Mouse (Mus musculus) embryo, embryonic 10 days (tissue): ENCODE measurements around the gene Rora.

Source experiments
- DNase-seq: peaks from one replicate; pipeline ENCODE4 v3.0.0-alpha.2; 2015; ENCODE audit warnings: low spot score

The Rora gene

DNA sequence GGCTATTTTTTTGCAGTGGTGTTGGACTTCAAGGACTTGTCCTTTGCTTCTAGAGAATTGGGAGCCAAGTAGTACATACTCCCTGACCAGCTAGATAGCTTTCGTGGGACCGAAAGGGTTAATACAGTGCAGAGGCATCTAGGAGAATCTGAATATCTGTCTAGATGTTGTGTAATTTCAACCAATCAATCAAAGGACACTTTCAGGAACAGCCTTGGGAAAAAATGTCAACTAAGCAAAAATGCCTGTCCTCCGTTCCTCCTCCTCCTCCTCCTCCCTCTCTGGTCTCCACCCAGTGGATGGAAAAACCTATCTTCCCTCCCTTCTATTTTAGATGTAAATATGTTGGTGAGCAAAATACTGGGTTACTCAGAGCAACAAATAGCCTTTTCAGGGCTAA, 304.2 kb downstream of the Rora start:
- DNase-seq: no peak

DNA sequence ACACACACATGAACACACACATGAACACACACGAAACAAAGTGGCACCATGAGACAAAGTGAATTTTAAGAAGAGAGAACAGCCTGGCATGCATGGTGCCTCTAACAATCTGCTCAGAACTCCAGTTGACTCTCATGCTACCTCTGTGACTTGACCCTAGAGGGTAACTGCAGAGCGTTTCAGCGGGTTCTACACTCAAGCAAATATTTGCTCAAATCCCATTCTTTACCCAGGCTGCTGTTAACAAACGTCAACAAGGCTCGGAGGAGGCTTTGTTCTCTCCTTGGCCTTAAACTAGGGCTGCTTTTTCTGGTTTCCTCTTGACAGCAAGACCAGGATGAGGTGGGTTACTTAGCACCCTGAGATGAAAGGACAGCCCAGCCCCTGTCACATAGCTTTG, 305.3 kb downstream of the Rora start:
- no peak for DNase-seq

DNA sequence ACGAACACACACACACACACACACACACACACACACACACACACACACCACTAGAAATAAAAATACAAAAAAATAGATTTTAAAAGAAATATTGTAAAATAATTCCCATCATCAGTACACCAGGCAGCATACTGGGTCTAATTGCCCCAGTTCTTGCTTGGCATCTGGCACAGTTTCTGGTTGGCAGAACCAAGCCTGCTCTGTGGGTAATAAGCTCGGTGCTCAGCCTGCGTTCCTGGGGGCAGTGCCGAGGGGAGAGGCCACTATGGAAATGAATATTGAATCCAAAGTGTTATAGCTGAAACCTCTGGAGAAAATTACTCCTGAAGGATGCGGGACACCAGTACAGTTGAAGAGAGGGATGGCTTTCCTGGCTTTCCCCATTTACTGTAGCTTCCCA, 310.3 kb downstream of the Rora start:
- DNase-seq: no peak

DNA sequence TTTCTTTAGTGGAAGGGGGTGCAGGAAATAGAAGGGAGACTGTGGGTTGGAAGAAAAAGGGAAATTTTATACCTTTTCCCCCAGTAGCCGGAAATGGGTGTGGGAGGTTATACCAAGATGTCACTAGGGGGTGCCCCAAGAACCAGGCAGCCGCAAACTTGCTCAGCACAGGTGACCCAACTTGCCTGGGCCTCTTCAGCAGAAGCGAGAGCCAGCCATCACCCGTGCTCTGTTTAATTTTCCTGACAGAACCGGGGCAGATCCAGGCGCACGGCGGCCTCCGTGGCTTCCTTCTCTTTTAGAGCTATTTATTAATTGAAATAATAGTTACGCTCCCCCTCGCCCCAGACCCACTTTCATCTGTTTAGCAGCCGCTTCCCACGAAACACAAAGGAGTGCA, 313.0 kb downstream of the Rora start:
- DNase-seq: peak; percentile 46

DNA sequence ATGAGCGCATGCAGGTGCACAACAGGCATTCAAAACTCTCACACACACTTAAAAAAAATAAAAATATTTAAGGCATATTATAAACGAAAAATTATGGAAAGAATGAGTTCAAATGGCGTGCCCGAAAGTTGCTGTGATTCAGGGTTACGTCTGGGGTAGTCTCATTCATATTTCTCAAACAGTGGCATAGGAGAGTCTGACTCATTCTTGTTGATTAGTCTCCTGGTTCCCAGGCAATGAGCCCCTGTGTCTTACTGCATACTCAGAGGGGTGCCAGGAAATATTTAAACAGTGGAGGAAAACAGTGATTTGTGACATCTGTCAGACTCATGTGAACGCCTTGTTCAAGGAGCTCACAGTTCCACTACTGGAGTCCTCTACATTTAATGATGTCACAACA, 316.5 kb downstream of the Rora start:
- no peak for DNase-seq

DNA sequence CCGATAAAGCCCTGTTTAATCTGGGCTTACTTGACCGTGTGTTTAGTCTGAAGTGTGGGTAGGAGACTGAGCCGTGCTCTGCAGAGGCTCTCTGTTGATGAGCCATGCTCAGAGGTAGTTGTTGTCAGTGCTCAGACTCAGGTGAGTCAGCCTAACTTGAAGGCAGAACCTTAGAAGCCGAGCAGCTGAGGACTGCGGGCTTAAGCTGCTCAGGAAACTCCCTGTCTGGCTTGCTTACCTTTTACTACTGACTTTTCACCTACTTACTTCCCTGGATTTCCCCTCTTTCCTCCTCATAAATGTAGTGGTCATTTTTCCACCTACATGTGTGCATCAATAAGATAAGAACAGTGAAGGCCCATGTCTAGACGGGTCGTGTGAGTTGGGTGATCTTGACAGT, 318.7 kb downstream of the Rora start:
- DNase-seq: no peak

DNA sequence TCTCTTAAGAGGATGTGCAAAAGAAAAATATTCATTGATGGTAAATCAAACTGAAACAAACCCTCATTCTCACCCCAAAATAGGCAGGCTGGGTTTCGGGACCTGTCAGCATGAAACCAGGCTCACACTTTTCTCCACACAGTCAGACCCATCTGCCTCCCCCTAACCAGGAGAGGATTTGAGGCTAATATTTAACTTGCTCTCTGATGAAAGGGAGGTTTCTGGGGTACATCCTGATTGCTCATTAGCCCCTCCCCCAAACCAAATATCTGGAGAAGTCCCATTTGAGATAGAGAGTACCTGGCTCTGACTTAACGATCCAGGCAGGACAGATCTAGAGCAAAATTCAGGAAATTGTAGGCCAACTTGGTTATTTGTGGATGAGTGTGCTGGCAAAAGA, 320.9 kb downstream of the Rora start:
- no peak for DNase-seq

DNA sequence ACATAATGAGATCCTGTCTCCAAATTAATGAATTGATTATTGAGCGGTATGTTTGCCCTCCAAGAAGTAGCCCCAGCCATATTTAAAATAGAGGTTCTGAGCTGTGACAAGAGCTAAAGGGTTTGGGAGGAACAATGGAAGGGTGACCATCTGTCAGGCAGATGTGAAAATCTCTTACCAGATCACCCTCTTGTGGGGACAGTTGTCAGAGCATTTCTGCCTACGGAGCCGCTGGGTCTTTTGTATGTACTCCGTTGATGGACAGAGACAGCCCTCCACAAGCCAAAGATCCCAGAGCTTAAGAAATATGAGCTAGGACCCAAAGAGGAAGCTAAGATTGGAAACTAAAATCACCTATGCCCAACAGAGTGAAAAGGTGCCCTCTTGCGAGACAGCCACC, 322.6 kb downstream of the Rora start:
- peak; percentile 57 for DNase-seq

DNA sequence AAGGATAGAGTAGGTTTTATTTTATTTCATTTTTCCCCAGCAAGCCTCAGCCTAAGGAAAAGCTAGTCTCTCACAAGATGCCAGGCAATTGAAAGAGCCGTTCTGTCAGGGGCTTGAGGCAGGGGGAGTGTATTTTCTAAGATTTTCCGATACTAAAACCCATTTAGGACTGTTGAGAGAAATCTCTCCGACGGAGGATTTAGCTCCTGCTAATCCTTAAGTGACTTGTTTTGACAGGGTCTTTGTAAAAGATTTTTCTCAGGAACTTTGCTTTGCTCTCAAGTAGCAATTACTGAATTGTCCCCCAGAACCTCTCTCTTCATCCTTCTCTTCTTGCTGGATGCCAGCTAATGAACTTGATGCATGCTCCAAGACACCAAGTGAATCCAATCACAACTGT, 323.3 kb downstream of the Rora start:
- DNase-seq: no peak

DNA sequence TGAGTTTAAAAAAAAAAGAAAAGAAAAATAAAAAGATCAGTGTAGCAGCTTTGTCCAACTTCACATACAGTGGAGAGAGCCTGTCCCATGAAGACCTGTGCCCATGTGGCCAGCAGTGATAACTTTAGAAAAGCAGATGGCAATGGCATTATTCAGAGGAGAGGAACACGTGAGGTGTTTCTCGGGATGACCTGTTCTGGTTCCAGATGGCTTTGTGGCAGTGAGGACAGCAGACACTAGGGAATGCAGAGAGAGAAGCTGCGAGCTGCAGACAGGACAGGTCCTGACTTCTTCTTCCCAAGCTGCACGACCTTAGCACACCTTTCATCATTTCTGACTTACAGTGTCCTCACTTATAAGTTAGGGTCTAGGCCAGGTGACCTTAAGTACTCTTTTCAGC, 325.1 kb downstream of the Rora start:
- DNase-seq: no peak

DNA sequence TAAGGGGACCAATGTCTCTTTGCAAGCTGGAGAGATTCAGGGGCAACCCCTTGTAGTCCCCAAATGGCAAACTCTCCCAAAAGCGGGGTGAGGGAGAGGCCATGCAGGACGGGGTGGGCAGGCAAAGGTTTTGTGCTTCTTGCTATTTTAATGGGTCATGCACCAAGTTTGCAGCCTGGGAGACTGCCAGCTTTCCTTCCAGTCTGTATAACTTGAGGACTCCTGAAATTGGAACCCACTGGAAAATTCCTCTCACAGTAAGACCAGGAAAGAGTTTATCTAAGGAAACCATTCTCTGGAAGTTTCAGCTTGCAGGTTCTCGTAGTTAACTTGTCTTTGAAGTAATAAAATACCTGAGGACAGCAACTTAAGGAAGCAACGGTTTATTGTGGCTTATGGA, 326.5 kb downstream of the Rora start:
- DNase-seq: no peak

DNA sequence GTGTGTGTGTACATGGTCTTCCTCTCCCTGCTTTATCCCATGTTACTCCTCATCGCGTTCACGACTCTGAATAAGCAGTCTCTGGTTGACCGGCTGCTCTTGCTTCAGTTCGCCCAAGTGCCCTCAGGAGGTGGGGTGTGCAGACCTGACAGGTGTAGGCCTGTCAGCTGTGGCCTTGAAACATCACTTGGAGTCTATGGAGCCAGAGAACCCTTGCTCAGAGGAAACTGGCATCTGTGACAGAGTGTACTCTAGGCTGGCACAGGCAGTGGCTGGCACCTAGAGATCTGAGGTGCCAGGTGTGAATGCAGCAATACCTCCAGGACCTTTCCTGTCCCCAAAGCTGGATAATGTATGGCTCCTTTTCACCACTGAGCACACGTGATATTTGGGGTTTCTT, 331.5 kb downstream of the Rora start:
- DNase-seq: no peak

DNA sequence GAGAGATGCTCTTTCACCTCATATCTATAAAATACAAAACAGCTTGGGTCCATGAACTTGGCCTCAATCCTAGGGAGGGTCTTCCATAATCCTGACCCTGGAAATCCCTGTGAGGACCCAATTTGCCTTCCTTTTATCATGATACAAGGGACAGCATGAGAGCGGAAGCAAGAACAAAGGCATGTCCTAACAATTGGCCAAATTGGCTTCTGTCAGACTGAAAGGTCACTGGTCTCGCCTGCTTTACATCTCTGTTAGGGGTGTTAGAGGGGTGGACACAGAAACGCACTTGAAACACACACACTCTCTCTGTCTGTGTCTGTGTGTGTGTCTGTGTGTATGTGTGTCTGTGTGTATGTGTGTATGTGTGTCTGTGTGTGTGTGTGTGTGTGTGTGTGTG, 332.2 kb downstream of the Rora start:
- DNase-seq: peak; percentile 41

DNA sequence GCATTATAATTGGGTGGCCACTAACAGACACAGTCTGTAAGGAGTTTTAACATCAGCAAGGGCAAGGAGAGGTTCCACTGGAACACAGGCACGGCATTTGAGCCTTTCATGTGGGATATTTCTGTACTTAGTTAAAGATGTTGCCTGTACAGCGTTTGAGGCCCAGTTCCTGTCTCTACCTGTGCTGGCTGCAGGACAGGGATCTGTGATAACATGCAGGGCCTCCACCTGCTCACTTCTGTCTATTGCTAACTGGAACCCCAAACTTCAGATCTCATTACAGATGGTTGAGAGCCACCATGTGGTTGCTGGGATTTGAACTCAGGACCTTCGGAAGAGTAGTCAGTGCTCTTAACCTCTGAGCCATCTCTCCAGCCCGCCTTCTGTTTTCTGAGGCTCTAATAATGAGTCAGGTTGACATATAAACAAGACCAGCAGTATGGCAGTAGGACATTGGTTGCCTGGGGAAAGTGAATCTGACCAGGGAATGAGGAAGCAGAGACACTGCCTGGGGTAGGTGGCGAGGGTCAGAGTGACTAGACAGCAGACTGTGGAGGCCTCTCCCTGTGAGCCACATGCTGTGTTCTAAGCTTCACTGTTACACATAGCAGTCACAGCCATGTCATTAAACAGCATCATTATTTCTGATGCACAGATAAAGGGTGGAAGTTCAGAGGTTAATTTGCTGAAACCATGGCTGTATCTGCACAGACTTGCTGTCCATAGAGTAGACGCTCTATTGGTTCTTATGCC, 333.9 kb downstream of the Rora start:
- no peak for DNase-seq

DNA sequence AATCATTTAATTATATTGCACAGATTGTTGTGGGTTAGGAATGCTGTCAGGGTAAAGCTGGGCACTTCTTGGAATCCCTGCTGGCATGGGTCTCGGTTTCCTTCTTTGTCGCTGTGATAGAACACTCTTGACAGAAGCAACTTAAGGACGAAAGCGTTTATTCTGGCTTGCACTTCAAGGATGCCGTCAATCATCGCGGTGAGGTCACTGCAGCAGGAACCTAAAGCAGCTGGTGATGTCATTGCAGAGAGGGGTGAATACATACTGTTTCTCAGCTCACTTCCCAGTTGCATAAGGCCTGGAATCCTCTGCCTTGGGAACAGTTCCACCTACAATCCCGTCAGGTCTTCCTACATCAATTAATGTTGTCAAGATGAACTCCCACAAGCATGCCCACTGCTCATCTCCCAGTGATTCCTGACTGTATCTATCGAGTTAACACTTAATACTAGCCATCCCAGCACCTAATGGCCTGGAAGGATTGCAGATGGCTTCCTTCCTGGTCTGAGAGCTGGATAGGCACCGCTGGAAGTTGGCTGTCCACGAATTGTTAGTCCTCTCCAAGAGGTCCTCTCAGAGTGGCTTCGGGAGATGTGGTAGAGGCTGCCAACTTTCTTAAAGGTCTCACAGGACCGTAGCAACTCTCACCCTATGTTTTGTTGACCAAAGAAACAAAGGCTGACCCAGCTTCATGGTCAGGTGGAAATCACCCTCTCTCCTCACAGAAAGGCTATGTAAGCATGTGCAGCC, 334.8 kb downstream of the Rora start:
- no peak for DNase-seq

DNA sequence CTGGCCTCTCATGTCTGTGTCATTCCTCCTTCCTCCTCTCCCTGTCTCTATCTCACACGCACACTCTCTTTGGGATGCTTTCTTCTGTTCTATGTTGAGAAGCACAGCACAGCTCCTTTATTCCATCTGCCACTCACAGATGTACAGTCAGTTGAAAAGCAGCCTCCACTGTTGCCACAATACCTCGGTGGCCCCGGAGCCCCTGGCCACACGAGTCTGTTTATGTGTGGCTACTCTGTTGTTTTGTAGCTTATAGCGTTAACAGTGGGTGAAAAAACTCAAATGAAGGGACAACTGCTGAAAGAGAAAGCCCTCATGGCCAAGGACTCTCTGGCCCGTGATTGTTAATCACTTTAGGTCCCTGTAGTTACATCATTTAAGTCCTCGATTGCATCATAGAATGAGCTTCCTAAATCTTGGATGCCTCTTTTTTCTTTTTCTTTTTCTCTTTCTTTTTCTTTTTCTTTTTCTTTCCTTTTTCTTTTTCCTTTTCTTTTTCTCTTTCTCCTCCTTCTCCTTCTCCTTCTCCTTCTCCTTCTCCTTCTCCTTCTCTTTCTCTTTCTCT, 336.4 kb downstream of the Rora start:
- no peak for DNase-seq

DNA sequence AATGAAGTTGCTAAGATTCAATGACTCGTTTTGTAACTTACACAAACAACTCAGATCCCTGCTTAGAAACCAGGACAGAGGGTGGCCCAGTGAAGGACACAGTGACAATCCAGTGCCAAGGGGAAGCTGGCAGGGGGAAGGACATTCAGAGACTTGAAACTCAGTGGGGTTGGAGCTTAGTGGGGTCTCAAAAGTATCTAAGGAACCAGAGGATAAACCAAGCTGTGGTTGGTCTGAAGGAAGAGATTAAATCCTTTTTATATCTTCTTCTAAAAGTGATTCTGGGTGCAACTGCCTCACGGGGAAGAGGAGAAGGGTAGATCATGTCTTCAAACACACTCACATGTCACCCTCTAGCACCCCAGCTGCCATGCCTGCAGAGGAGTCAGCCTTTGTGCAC, 340.3 kb downstream of the Rora start:
- DNase-seq: no peak

DNA sequence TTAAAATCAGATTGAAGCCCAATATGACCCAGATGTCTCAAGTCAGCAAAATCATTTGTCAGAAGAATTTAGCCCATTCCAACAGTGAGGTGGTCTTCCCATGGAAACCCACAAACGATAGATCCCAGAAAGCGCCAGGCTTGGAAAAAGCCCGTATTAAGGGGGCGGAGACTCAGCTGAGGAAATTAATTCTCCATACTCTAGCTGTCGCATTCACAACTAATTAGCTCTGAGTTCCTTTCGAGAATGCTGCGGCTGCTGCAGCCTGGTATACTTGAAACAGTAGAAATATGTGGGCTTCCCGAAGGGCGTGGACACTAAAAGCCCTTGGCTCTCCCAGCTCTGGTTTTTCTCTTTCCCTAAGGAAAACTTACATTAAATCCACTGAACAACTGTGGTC, 345.4 kb downstream of the Rora start:
- no peak for DNase-seq

DNA sequence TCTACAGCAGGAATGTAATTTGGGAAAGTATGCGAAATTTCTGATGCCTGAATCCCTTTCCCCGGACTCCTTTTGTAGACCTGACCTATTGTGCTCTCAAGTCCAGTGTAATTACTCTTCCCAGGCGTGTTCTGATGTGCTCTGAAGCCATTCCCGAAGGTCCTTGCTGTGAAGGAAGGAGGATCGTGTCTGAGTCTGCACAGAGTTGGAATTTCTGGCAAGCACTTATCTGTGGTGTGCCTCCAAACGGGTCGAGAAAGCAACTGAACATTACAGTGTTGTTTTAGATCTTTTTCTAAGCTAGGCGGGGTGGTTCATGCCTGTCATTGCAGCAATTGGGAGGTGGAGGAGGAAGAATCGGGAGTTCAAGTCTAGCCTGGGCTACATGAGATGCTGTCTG, 350.9 kb downstream of the Rora start:
- DNase-seq: no peak

DNA sequence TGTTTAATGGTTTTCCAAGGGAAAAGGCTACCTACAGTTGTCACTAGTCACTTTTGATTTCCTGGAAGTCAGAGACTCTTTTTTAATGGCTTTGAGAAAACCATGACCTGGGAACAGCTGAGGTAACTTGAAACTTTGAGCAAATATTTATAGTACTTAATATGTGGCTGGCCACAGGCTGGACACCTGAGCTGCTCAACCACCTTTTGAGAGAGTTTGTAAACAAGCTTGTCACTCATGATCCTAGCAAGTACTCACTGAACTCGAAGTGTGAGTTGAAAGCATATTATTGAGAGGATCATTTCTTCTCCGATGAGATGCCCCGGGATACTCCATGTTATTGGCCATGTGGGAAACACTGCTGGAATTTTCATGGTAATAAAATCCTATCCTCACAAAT, 353.1 kb downstream of the Rora start:
- no peak for DNase-seq

DNA sequence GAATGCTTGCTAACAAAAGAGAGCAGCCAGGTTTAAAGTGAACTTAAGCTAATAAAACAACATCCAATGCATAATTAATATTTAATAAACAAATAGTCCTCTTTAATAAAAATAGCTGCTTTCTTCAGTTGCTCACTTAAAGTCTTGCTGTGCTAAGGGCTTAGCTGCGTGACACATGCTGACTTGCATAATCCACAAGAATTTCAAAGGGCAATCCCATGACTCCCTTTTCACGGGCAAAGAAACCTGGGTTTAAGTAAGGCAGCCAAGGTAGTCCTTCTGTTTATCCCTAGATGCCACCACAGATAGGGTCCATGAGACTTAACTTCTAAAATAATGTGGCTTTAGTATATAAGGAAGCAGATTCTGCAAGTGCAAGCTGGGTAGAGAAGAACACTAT, 355.1 kb downstream of the Rora start:
- DNase-seq: no peak

DNA sequence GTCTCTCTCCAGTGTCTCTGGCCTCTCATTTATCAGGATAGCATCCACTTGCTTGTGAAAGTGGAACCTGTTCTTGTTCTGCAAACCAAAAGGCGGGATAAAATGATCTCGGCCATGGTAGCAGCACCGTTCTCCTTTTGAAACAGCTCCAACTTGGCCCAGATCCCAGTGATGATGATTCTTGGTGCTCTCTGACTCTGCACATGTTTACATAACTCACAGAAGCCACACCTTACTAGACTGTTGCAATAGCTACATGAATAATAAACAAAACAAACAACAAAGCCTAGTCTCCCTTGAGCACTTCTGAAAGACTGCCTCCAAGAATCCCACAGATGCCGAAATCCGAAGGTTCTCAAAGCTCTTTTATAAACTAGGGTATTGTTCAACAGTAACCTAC, 357.3 kb downstream of the Rora start:
- DNase-seq: no peak

DNA sequence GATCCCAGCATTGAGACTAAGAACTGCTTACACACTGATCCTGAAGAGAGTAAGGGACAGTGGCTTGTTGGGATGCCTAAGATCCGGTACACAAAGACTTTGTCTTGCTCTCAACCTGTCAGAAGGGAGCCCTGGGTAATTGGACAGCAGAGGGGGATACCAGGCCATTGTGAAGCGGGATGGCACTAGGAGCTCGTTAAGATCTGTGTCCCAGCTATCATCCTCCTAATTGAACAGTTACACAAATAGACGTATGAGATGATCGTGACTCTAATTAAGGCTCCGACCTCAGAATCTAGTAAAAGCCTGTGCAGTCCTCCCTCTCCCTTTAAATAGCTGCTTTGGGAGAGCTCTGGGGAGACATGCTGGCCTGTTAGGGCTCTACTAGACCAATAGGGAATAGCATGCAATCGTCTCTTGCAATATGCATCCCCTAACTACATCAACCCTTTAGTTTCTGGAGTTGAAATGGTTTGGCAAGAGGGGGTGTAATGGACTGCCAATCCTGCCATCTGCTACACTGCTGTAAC, 359.7 kb downstream of the Rora start:
- no peak for DNase-seq
